Mouse (Mus musculus): ENCODE data around the gene Dlk1. TPM values are rescaled to one million over a fixed set of nuclear protein-coding genes. Genes with fewer than 3 reads are reported as not detected.
"Not testable (repeated sequence)": the region's sequence is repeated elsewhere in the genome, so short reads cannot be mapped to it uniquely, and the experiment has no call there.

Gene Dlk1
- polyA plus RNA-seq, 1 experiment: 2.9 TPM

GRCm38 (mm10) chr12:109474187-109474606 is 21.6 kb downstream of the Dlk1 start:
- DNase-seq (ENCODE audit: low read depth): no peak

GRCm38 (mm10) chr12:109475501-109475900 is 22.9 kb downstream of the Dlk1 start:
- no peak for DNase-seq (ENCODE audit: low read depth)

DNA sequence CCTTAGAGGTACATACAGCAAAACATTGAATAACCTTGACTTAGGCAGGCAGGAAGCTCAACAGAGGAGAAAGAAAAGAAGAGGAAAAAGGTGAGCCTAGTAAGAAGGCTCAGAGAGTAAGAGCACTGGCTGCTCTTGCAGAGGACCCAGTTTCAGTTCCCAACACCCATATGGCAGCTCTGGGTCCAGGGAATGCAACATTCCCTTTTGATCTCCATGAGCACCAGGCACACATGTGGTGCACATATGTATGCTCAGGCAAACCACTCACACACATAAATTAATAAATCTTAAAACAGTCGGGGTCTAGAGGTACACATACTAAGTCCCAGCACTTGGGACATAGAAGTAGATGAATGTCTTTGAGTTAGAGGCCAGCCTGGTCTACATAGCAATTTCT is 33.9 kb downstream of the Dlk1 start:
- DNase-seq (ENCODE audit: low read depth): not testable (repeated sequence)

GRCm38 (mm10) chr12:109491701-109492100 is 39.1 kb downstream of the Dlk1 start:
- no peak for DNase-seq (ENCODE audit: low read depth)

DNA sequence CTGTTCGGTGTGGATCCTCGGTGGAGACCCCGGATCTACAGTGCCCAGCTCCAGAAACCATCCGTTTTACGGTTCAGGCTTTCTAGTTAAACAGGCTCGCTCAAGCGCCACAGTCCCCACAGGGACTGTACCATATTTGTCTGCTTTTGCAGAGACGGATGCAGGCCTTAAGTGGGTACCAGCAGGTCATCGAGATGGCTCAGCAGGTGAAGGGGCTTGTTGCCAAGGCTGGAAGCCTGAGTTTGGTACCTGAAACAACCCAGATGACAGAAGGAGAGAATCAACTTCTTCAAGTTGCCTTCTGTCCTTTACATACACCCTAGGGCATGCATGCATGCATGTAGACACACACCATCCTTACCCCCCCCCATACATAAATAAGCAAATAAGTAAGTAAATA is 40.8 kb downstream of the Dlk1 start:
- no peak for DNase-seq (ENCODE audit: low read depth)

GRCm38 (mm10) chr12:109495016-109495644 is 42.5 kb downstream of the Dlk1 start:
- DNase-seq (ENCODE audit: low read depth): no peak

- no peak for DNase-seq (ENCODE audit: low read depth)
Observed at GRCm38 (mm10) chr12:109496397-109496796, 43.8 kb downstream of the Dlk1 start.

DNA sequence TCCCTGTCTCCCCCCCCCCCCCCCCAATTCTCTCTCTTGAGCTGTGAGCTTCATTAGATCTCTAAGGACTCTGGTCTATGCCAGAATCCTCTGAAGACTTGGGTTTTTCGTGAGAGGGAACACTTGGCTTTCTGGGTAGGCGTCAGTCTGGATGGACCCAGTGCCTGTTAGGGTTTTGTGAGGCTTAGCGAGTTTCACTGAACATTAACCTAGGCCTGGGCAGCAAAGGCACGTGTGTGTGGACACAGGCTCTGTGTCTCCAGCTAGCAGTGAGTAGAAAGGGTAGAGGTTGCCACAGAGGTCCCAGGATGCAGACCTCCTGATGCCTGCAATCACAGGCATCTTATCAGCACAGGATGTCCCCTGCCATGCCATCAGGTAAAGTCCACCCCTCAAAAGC is 48.4 kb downstream of the Dlk1 start:
- no peak for DNase-seq (ENCODE audit: low read depth)

DNA sequence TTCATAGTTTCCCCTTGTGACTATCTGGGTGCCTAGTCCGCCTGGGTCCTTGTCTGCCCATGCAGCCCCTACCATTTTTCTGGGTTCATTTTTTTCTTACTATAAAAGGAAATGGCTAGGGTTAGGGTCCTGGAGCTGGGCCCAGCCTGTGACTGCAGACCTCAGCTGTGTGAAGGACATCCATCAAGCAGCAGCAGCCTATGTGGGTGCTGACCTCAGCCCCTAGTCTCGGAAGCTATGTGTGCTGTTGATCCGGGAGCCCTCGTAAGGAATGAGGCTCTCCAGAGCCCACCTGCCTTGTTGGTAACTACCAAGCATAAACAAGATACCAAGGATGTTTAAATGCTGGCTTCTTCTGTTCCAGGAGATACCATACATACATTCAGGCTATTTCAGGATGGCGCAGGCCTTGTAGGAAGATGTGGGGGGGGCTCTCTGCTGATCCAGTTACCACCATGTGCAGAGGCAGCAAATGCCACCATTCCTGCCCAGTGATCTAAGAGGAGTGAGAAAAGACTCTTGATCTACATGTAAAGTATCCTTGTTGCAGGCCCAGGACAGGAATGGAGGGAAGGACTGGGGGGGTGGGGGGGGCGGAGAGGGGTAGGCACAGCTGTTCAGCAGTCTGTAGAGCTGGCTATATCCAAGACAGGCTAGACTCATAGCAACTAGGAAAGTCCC is 49.9 kb downstream of the Dlk1 start:
- no peak for DNase-seq (ENCODE audit: low read depth)

- no peak for DNase-seq (ENCODE audit: low read depth)
Observed at GRCm38 (mm10) chr12:109507693-109508092, 55.1 kb downstream of the Dlk1 start.

DNA sequence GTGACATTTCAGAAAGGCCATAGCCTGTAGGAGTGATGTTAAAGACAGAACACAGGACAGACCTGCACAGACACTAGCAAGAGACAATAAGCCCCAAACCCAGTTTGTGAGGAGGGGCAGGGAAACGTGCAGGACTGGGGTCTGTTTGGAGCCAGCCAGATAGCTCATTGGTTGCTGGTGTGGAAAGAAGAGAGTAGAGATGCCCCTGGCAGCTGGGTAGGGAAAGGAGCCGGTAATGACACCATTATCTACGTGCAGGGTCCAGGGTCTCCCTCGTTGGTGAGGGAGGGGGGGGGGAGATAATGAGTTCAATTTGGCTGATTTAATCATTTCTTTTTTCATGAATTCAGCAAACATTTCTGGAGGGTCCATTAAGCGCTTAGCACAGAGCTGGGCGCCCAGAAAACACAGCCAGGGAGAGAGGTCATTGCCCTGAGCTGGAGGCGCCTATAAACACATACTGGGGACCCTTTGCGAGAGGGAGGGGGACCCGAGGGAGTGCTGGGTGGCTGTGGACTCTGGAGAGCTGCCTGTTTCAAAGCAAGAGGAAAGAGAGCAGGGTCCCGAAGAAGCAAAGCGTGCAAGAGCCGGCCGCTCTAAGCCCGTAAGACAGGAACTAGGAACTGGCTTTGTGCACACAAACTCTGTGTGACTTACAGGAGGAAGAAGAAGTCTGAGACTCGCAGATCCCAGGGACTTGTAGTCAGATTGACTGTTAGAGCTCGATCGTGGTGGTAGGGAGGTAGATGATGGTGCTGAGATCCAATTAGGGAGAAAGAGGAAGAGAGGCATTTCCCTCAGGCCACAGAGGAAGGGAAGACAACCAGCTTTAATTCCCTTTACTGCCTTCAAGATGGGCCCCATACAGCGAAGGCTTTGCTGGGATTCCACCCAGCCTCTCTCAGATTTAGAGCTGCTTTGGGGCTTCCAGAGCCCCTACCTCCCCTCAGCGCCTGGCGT is 56.2 kb downstream of the Dlk1 start:
- DNase-seq (ENCODE audit: low read depth): no peak

DNA sequence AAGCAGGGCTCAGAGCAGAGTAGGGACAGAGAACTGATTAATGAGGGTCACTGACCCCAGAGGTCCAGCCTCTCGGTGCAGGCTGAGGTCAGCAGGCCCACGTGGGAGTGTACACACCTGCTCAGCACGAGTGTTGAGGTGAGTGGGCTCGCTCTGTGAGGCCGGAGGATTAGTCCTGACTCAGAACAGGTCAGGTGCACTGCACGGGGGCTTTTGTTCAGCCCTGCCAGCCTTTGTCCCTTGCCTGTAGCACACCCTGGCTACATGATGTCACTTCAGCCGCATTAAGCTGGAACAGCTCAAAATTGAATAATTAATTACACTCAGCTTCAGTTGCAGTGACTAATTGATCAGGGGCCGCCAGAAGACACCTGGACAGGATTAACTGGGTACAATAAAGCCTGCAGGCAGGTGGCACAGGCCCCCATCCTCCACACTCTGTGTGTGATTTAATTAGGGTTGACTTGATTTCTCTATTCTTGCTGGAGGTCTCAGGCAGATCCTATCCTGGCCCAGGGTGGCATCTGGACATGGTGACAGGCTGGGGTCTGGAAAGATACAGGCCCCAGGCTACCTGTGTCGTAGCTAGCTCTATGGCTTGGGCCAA is 57.0 kb downstream of the Dlk1 start:
- DNase-seq (ENCODE audit: low read depth): no peak

GRCm38 (mm10) chr12:109510247-109510646 is 57.6 kb downstream of the Dlk1 start:
- DNase-seq (ENCODE audit: low read depth): no peak

GRCm38 (mm10) chr12:109511456-109511855 is 58.8 kb downstream of the Dlk1 start:
- DNase-seq (ENCODE audit: low read depth): no peak

GRCm38 (mm10) chr12:109512151-109512907 is 59.7 kb downstream of the Dlk1 start:
- DNase-seq (ENCODE audit: low read depth): no peak

Other genes with a start within 250 kb of the Dlk1 start
- not detected in 2 replicates for gene Rtl1, start 147.5 kb downstream of the Dlk1 start, polyA plus RNA-seq (2012; rRNA removed)